In the genomic region with DNA sequence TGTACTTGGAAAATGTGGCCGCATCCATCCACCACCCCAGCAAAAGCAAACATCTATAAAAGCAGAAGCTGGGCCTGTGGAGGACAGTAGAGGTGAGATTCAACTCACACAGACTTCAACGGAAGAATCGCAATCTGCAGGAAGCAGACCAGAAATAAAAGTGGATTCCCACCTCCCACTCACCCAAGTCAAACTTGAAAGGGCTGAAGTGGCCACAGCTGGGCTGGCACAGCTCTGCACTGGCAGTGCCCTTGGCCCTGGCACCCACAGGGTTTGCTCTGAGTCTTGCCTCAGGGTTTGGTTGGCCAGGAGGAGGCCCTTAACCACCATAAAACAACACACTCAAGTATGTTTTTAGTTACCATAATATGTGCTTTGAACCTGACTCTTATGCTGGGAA, we compare ENCODE assay signal across 18 mouse cellular contexts.
DNase-seq lines count a peak whose midpoint lies in the region; ATAC-seq lines count a peak whose summit lies in the region.
"Had no signal": no experiment of that assay in that cellular context is flagged by ENCODE, and none has a peak within 500 bp of the region (broad histone marks: within the 10 kb centered on the region; RNA-seq: fewer than 3 reads in every experiment).

No protein-coding gene starts in this region.

- ATAC-seq in granulocyte monocyte progenitor cell, adult 5-6 weeks (replicated peaks; ENCODE audit: poor library complexity, severe bottlenecking): peak; percentile 46
- ATAC-seq in hindbrain, embryonic 12.5 days (ENCODE audit: low FRiP score): no peak
- ATAC-seq in intestine, embryonic 15.5 days: no peak
- ATAC-seq: forebrain, embryonic 13.5 days; hindbrain, postnatal 0 days; Patski had no signal

- peak; percentile 18 to 36 for DNase-seq in lung, adult 18-20 months
- DNase-seq in lung, postnatal 10 days: no peak
- DNase-seq in lung, postnatal 25 days (ENCODE audit: low spot score): peak; percentile 23
- no peak for DNase-seq in neural tube, embryonic 10.5 days (ENCODE audit: extremely low spot score, low spot score)
- DNase-seq: adrenal gland, adult 8-10 months; cerebellum, adult 11-12 months; gastrocnemius, postnatal 10 days; heart, postnatal 36 days had no signal

- no peak overlapping the region for H3K27ac ChIP-seq in hindbrain, embryonic 12.5 days
- H3K27ac ChIP-seq in intestine, embryonic 15.5 days: no peak overlapping the region
- H3K27ac ChIP-seq: embryonic facial prominence, embryonic 13.5 days; forebrain, embryonic 13.5 days; heart, embryonic 13.5 days; hindbrain, embryonic 13.5 days; hindbrain, postnatal 0 days had no signal

- H3K9me3 ChIP-seq in hindbrain, embryonic 12.5 days (replicated peaks): no peaks in the 10 kb centered on the region
- no peaks in the 10 kb centered on the region for H3K9me3 ChIP-seq in intestine, embryonic 15.5 days
- H3K9me3 ChIP-seq: embryonic facial prominence, embryonic 13.5 days; forebrain, embryonic 13.5 days; heart, embryonic 13.5 days; hindbrain, embryonic 13.5 days had no signal

- H3K27me3 ChIP-seq in hindbrain, embryonic 12.5 days: no peaks in the 10 kb centered on the region
- no peaks in the 10 kb centered on the region for H3K27me3 ChIP-seq in intestine, embryonic 15.5 days (replicated peaks)
- H3K27me3 ChIP-seq: CH12.LX; embryonic facial prominence, embryonic 13.5 days; forebrain, embryonic 13.5 days; heart, embryonic 13.5 days; hindbrain, embryonic 13.5 days; Patski had no signal

- WGBS in hindbrain, embryonic 12.5 days: 90% methylated on average over 3 of the region's 3 CpGs
- WGBS in intestine, embryonic 15.5 days: 81% methylated on average over 3 of the region's 3 CpGs

- H3K9ac ChIP-seq in hindbrain, embryonic 12.5 days: no peak overlapping the region
- H3K9ac ChIP-seq in intestine, embryonic 15.5 days: no peak overlapping the region
- H3K9ac ChIP-seq: embryonic facial prominence, embryonic 13.5 days; forebrain, embryonic 13.5 days; heart, embryonic 13.5 days; hindbrain, embryonic 13.5 days had no signal

- H3K4me2 ChIP-seq in hindbrain, embryonic 12.5 days (replicated peaks): no peak overlapping the region
- H3K4me2 ChIP-seq in intestine, embryonic 15.5 days (replicated peaks): no peak overlapping the region
- H3K4me2 ChIP-seq: embryonic facial prominence, embryonic 13.5 days; forebrain, embryonic 13.5 days; heart, embryonic 13.5 days; hindbrain, embryonic 13.5 days had no signal

- H3K36me3 ChIP-seq in hindbrain, embryonic 12.5 days: no peaks in the 10 kb centered on the region
- H3K36me3 ChIP-seq in intestine, embryonic 15.5 days: no peaks in the 10 kb centered on the region
- H3K36me3 ChIP-seq: embryonic facial prominence, embryonic 13.5 days; heart, embryonic 13.5 days; hindbrain, embryonic 13.5 days had no signal

- H3K4me3 ChIP-seq in hindbrain, embryonic 12.5 days: no peak overlapping the region
- H3K4me3 ChIP-seq in intestine, embryonic 15.5 days (replicated peaks): no peak overlapping the region
- H3K4me3 ChIP-seq: embryonic facial prominence, embryonic 13.5 days; forebrain, embryonic 13.5 days; heart, embryonic 13.5 days; hindbrain, embryonic 13.5 days had no signal

- no peaks in the 10 kb centered on the region for H3K4me1 ChIP-seq in hindbrain, embryonic 12.5 days
- no peaks in the 10 kb centered on the region for H3K4me1 ChIP-seq in intestine, embryonic 15.5 days (replicated peaks)
- H3K4me1 ChIP-seq: embryonic facial prominence, embryonic 13.5 days; forebrain, embryonic 13.5 days; heart, embryonic 13.5 days; hindbrain, embryonic 13.5 days had no signal

Comparison
In these comparisons a context has a peak if more than half of its experiments do, and no peak if none do; other contexts are left out.
1. DNase-seq: peak in lung, adult 18-20 months (2 of 2) and lung, postnatal 25 days (single experiment); none in lung, postnatal 10 days (single experiment) and neural tube, embryonic 10.5 days (single experiment).